Mouse (Mus musculus) bone marrow macrophage, adult 2 months (primary cell): ENCODE results near the gene Wnt3a.

Source experiments
- CTCF ChIP-seq: IDR thresholded peaks from 2 replicates; pipeline ENCODE4 v1.5.1; 2012; ENCODE audit warnings: low read depth, mild to moderate bottlenecking, low read length, moderate library complexity
- POLR2A ChIP-seq: IDR thresholded peaks from 2 replicates; pipeline ENCODE4 v1.6.1; 2012; ENCODE audit warnings: mild to moderate bottlenecking, low read depth, low read length, borderline replicate concordance

- no peak for TF ChIP-seq POLR2A
- TF ChIP-seq CTCF, result no peak
These were observed 81.0 kb downstream of the Wnt3a start for GRCm38 (mm10) chr11:59209580-59209979.
